Mouse (Mus musculus): ENCODE results near the gene Tap1. TPM values are rescaled to one million over a fixed set of nuclear protein-coding genes. Genes with fewer than 3 reads are reported as not detected.
A peak's percentile ranks its signal among the peaks of the same experiment; 100 is the strongest.
"Not testable (repeated sequence)": the region's sequence is repeated elsewhere in the genome, so short reads cannot be mapped to it uniquely, and the experiment has no call there.

The Tap1 gene
- total RNA-seq, 2 experiments from 2014 or later, result 1.4 to 1.5 TPM

- DNase-seq, result peak; percentile 79
Measured at GRCm38 (mm10) chr17:34204303-34205010, 17.1 kb downstream of the Tap1 start.

- DNase-seq, result peak; percentile 48
Measured at GRCm38 (mm10) chr17:34205021-34205745, 17.8 kb downstream of the Tap1 start.

- DNase-seq, result no peak
Measured at GRCm38 (mm10) chr17:34205746-34206176, 18.4 kb downstream of the Tap1 start.

DNA sequence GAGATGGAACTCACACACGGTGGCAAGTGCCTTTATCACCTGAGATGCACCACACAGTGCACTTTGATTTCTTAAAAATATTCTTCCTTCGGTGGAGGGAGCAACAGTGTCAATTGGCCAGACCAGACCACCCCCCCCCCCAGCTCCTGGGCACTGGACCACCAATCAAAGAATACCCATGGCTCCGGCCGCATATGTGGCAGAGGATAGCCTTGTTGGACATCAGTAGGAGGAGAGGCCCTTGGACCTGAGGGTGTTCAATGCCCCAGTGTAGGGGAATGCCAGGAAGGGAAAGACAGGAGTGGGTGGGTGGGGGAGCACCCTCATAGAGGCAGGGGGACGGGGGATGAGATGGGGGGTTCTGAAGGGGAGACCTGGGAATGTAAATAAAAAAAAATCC is 19.4 kb downstream of the Tap1 start:
- no peak for DNase-seq

DNA sequence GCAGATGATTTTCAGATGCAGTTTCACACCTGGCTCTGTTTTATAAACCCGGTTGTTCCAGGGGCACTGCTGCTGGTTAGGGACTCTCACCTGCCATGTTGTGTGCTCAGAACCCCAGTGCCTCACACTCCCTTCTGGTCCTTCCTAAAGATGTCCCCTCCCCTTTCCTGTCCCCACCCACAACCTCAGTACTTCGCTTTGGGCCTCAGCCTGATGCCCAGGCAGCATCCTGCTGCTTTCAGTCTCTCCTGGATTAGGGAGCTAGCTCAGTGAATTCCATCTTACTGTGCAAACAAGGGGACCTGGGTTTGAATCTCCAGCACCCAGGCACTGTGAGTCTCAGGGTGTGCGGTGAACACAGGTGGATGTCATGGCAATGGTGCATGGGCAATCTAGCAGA is 20.1 kb downstream of the Tap1 start:
- no peak for DNase-seq

DNA sequence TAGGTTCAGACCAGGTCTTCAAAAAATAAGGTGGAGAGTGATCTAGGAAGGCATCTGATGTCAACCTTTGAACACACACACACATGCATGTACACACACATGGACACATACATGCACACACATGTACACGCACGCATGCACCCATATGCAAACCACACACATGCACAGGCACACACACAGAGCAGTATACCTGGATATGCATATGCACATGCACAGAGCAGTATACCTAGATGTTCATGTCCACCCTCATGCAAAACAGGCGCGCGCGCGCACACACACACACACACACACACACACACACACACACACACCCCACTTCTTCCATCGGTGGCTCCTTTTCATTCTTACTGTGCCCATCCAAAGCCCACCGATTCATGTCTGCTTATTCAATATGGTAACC is 20.5 kb downstream of the Tap1 start:
- DNase-seq, result no peak

GRCm38 (mm10) chr17:34208421-34208820 is 21.1 kb downstream of the Tap1 start:
- DNase-seq, result no peak

GRCm38 (mm10) chr17:34209680-34210079 is 22.3 kb downstream of the Tap1 start:
- no peak for DNase-seq

GRCm38 (mm10) chr17:34210599-34210998 is 23.2 kb downstream of the Tap1 start:
- DNase-seq, result no peak

GRCm38 (mm10) chr17:34211746-34212365 is 24.5 kb downstream of the Tap1 start:
- no peak for DNase-seq

- DNase-seq, result no peak
Measured at GRCm38 (mm10) chr17:34213936-34214335, 26.6 kb downstream of the Tap1 start.

GRCm38 (mm10) chr17:34215176-34215575 is 27.8 kb downstream of the Tap1 start:
- DNase-seq, result no peak

DNA sequence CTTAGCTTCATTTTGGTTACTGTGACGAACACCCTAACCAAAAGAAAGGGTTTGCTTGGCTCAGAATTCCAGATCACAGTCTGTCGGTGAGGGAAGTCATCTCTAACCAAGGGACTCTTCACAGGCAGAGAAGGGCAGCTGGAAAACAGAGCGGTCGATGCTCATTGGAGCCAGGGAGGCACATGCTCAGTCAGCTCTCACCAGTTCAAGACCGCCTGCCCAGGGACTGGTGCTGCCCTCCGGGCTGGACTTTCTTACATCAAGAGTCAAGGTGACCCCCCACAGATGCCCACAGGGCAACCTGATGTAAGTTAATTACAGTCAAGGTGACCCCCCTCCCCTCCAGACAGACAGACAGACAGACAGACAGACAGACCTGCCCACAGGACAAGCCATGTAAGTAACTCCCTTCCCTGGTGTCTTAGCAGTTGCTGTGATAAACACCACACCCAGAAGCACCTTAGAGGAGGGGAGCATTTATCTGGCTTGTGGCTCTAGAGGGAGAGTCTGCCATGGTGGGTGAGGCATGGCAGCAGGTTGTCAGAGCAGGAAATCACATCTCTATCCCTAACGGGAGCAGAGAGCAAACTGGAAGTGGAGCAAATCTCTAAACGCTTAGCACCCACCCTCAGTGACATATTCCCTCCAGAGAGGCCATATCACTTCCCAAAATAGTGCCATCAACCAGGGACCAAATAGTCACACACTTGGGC is 30.0 kb downstream of the Tap1 start:
- no peak for DNase-seq

- no peak for DNase-seq
Measured at GRCm38 (mm10) chr17:34217986-34218385, 30.6 kb downstream of the Tap1 start.

DNA sequence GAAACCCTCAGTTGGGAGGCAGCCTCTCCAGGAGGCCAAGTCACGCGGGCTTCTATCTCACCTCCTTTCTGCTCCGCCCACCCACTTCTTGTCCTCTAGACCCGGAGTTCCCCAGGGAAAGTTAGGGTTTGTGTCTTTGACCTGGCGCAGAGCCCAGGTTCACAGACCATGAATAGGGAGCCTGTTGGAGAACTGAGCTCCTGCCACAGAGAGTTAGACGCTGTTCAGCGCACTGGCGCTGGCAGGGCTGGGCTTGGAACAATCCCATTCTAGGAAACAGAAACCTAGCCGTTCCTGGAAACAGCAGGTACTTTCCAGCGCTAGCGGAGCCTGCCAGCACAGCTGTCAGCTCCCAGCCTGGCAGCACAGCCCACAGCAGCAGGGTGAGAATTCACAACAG is 31.3 kb downstream of the Tap1 start:
- DNase-seq, result peak; percentile 72

DNA sequence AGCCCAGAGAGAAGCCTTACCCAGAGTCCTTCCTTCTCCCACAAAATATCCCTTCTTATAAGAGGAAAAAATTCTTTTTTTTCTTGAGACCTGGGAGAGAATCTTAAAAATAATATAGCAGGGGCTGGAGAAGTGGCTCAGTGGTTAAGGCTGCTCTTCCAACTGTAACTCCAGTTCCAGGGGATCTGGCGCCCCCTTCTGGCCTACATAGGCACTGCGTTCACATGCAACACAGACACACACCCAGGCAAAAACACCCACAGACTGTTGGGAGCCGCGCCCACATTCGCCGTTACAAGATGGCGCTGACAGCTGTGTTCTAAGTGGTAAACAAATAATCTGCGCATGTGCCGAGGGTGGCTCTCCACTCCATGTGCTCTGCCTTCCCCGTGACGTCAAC is 31.7 kb downstream of the Tap1 start:
- DNase-seq, result not testable (repeated sequence)

DNA sequence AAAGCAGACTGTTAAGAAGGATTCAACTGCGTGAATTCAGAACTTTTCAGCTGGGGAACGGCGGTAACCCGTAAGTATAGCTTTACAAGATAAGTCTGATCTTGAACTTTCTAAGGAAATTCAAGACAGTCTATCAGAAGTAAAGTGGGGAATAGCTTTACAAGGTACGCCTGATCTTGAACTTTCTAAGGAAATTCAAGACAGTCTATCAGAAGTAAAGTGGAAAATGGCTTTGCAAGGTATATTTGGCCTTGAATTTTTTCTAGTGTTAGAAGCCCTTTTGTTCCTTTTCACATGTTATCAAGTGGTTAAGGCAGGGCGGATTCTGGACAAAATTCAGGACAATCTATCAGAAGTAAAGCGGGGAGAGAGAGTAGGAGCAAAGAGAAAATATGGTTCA is 32.4 kb downstream of the Tap1 start:
- DNase-seq, result not testable (repeated sequence)

DNA sequence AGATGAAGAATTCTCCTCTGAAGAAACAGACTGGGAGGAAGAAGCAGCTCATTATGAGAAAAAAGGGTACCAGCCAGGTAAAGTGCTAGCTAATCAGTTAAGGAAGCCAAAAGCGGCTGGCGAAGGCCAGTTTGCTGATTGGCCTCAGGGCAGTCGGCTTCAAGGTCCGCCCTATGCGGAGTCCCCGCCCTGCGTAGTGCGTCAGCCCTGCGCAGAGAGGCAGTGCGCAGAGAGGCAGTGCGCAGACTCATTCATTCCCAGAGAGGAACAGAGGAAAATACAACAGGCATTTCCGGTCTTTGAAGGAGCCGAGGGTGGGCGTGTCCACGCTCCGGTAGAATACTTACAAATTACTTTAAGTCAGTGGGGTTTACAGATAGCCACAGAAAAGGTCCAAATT is 33.0 kb downstream of the Tap1 start:
- not testable (repeated sequence) for DNase-seq

DNA sequence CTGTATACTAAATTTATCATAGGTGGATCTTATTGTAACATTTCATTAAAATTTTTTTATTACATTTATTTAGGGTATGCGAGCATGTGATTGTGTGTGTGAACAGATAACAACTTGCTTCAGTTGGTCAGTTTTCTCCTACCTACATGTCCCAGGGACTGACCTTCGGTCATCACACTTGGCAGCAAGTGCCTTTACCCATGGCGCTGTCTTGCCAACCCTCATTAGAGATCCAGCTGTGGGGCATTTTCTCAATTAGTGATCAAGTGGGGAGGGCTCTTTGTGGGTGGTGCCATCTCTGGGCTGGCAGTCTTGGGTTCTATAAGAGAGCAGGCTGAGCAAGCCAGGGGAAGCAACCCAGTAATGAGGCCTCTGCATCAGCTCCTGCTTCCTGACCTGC is 37.5 kb downstream of the Tap1 start:
- no peak for DNase-seq

DNA sequence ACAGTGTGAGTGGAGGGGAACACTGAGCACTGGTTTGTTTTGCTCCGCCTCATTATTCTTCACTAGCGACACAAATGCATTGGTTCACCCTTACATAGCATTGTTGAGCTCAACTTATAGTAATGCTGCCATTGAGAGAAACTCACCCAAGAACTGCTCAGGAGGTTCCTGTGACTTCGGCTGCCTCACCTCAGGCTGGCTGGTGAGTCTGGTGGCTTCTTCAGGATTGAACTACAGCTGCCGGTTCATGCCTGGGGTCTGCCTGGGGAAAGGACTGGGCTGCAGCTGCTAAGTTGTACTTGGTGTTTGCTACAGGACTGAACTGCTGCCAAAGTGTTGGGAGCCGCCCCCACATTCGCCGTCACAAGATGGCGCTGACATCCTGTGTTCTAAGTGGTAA is 38.1 kb downstream of the Tap1 start:
- DNase-seq, result no peak

DNA sequence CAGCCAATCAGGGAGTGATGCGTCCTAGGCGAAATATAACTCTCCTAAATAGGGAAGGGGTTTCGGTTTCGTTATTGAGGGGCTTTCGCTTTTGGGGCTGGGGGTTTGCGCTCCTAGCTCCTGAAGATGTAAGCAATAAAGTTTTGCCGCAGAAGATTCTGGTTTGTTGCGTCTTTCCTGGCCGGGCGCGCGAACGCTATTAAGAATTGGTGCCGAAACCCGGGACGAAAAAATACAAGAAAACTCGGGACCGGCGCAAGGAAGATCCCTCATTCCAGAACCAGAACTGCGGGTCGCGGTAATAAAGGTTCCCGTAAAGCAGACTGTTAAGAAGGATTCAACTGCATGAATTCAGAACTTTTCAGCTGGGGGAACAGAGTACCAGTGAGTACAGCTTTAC is 38.6 kb downstream of the Tap1 start:
- DNase-seq, result not testable (repeated sequence)

DNA sequence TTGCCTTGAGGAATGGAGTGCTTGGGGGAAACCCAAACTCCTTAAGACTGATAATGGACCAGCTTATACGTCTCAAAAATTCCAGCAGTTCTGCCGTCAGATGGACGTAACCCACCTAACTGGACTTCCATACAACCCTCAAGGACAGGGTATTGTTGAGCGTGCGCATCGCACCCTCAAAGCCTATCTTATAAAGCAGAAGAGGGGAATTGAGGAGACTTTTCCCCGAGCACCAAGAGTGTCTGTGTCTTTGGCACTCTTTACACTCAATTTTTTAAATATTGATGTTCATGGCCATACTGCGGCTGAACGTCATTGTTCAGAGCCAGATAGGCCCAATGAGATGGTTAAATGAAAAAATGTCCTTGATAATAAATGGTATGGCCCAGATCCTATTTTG is 43.6 kb downstream of the Tap1 start:
- not testable (repeated sequence) for DNase-seq

DNA sequence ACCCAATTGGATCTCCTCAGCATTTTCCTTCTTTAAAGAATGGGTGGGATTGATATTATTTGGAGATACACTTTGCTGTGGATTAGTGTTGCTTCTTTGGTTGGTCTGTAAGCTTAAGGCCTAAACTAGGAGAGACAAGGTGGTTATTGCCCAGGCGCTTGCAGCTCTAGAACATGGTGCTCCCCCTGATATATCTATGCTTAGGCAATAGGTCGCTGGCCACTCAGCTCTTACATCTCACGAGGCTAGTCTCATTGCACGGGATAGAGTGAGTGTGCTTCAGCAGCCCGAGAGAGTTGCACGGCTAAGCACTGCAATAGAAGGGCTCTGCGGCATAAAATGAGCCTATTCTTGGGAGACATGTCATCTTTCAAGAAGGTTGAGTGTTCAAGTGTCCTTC is 44.7 kb downstream of the Tap1 start:
- DNase-seq, result not testable (repeated sequence)
